Mouse (Mus musculus) left cerebral cortex, adult 11 months (tissue): ENCODE results near the gene Dctd.
"Not testable (repeated sequence)": the region's sequence is repeated elsewhere in the genome, so short reads cannot be mapped to it uniquely, and the experiment has no call there.

Experiments
- DNase-seq: peaks from one replicate; pipeline ENCODE4 v3.0.0; 2022; ENCODE audit warnings: low spot score

The Dctd gene

GRCm38 (mm10) chr8:48145766-48146165 lies 46.9 kb downstream of the Dctd start:
- DNase-seq: no peak

- DNase-seq: no peak
Observed at GRCm38 (mm10) chr8:48146449-48146848, 47.6 kb downstream of the Dctd start.

- no peak for DNase-seq
Observed at GRCm38 (mm10) chr8:48152062-48152738, 53.3 kb downstream of the Dctd start.

GRCm38 (mm10) chr8:48153360-48154121 lies 54.6 kb downstream of the Dctd start:
- peak; percentile 26 for DNase-seq

GRCm38 (mm10) chr8:48157718-48158117 lies 58.8 kb downstream of the Dctd start:
- no peak for DNase-seq

- DNase-seq: no peak
Observed at GRCm38 (mm10) chr8:48158560-48159217, 59.8 kb downstream of the Dctd start.

GRCm38 (mm10) chr8:48177406-48177805 lies 78.5 kb downstream of the Dctd start:
- DNase-seq: no peak

- DNase-seq: no peak
Observed at GRCm38 (mm10) chr8:48177876-48178275, 79.0 kb downstream of the Dctd start.

GRCm38 (mm10) chr8:48178993-48179392 lies 80.1 kb downstream of the Dctd start:
- no peak for DNase-seq

GRCm38 (mm10) chr8:48180146-48180545 lies 81.3 kb downstream of the Dctd start:
- DNase-seq: not testable (repeated sequence)

GRCm38 (mm10) chr8:48181000-48181399 lies 82.1 kb downstream of the Dctd start:
- no peak for DNase-seq

GRCm38 (mm10) chr8:48183758-48184157 lies 84.9 kb downstream of the Dctd start:
- no peak for DNase-seq

GRCm38 (mm10) chr8:48188586-48188985 lies 89.7 kb downstream of the Dctd start:
- no peak for DNase-seq

- no peak for DNase-seq
Observed at GRCm38 (mm10) chr8:48195971-48196370, 97.1 kb downstream of the Dctd start.

GRCm38 (mm10) chr8:48199171-48199570 lies 100.3 kb downstream of the Dctd start:
- no peak for DNase-seq

GRCm38 (mm10) chr8:48202632-48203031 lies 103.7 kb downstream of the Dctd start:
- DNase-seq: no peak
